Mouse (Mus musculus) liver, embryonic 11.5 days (tissue): Measurements from ENCODE around the gene Etv3. TPM values are rescaled to one million over a fixed set of nuclear protein-coding genes. Genes with fewer than 3 reads are reported as not detected.
A peak's percentile ranks its signal among the peaks of the same experiment; 100 is the strongest.
"Not testable (repeated sequence)": the region's sequence is repeated elsewhere in the genome, so short reads cannot be mapped to it uniquely, and the experiment has no call there.

Source experiments
- ATAC-seq: fragments of 200-750 bp; cut with Nextera tagmentation; replicated peaks from 2 replicates; pipeline ENCODE4 v1.8.0; 2017; ENCODE audit warnings: moderate number of reproducible peaks, mild to moderate bottlenecking, moderate TSS enrichment, moderate library complexity; ENCODE audit not compliant: low FRiP score
- DNase-seq: peaks from one replicate; pipeline ENCODE4 v3.0.0-alpha.2; 2017; ENCODE audit warnings: low spot score
- H3K27ac ChIP-seq: fragments of 300-500 bp; sonication (generic); 2 replicates; pipeline ENCODE4 v1.5.1; 2014; ENCODE audit warnings: mild to moderate bottlenecking, low read depth, low read length, control low read depth
- H3K27me3 ChIP-seq: fragments of 300-500 bp; sonication (generic); replicated peaks from 2 replicates; pipeline ENCODE4 v1.6.1; 2014; ENCODE audit warnings: low read length, mixed read lengths; ENCODE audit not compliant: control insufficient read depth, insufficient read depth
- H3K36me3 ChIP-seq: fragments of 300-500 bp; sonication (generic); 2 replicates; pipeline ENCODE4 v1.6.1; 2014; ENCODE audit warnings: mild to moderate bottlenecking, low read length, moderate library complexity, mixed read lengths; ENCODE audit not compliant: control insufficient read depth, insufficient read depth
- H3K4me1 ChIP-seq: fragments of 300-500 bp; sonication (generic); replicated peaks from 2 replicates; pipeline ENCODE4 v1.6.1; 2014; ENCODE audit warnings: low read length, mixed read lengths; ENCODE audit not compliant: control insufficient read depth, insufficient read depth
- H3K4me2 ChIP-seq: fragments of 300-500 bp; sonication (generic); 2 replicates; pipeline ENCODE4 v1.6.1; 2014; ENCODE audit warnings: mild to moderate bottlenecking, control low read depth, moderate library complexity
- H3K4me3 ChIP-seq: fragments of 300-500 bp; sonication (generic); 2 replicates; pipeline ENCODE4 v1.5.1; 2014; ENCODE audit warnings: low read depth, low read length, control low read depth
- H3K9ac ChIP-seq: fragments of 300-500 bp; sonication (generic); 2 replicates; pipeline ENCODE4 v1.6.1; 2014; ENCODE audit warnings: low read depth, low read length, control low read depth
- H3K9me3 ChIP-seq: fragments of 300-500 bp; sonication (generic); 2 replicates; pipeline ENCODE4 v1.6.1; 2016; ENCODE audit warnings: low read length, inconsistent platforms, mixed read lengths; ENCODE audit not compliant: control insufficient read depth
- WGBS: fragments of 180-500 bp; shearing (Covaris S2); extraction: QIAGEN DNeasy Blood & Tissue Kit; methylation state at CpG from one replicate; pipeline ENCODE4 v1.1.7; 2014; 5-methylcytosine and 5-hydroxymethylcytosine counted together
- polyA plus RNA-seq: library from polyadenylated mRNA; unstranded; fragments of >200 nt; fragmentation: Nextera tagmentation; extraction: Ambion mirVana; gene quantifications from 2 replicates; pipeline ENCODE4 v1.2.1, GENCODE M21; 2014

Etv3 gene
- polyA plus RNA-seq: 6.2 and 7.3 TPM in 2 replicates

DNA sequence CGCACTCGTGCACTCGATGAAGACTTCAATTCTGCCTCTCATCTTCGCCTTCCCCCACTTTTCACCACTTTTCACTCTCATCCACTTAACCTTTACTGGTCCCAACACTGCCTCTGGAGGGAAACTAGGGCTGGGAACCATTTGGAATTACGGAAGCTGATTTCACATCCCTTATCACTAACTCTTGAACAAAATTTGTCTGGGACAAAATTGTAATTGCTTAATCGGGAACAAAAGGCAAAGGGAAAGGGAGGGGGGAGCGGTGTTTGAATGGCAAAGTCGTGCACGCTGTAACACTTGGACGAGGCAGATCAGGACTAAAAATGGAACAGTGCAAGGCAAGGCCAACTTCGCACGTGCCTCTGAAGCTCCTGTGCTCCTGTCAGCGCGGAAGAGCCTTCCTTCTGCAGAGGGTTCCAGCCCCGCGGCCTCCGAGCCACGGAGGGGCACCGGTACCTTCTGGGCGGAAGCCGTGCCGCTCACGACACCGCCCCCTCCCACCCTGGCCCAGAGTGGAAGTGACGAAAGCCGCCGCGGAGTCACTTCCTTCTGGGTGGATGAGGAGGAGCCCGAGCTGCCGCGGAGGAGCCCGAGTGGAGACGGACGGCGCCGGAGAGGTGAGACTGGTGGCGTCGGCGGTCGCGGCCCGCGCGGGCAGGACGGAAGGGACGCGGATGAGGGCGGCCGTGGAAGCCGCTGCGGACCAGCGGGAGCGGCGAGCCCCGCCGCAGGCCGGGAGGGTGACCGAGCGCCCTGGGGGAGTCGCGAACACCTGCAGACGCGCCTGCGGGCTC, at the start of gene Etv3:
Gene Etv3, plus strand, starts transcription at position 365 of the 794 bp plus-strand sequence.
- DNase-seq: peak; percentile 82
- 6% methylated on average over 63 of the region's 64 CpGs for WGBS
- Histone ChIP-seq H3K27ac (peak within 1 kb of the TSS; percentile 50), H3K4me2 (peak within 1 kb of the TSS; percentile 88), H3K9me3 (no peaks in the 10 kb centered on the region), H3K36me3 (peaks cover 8% of the 10 kb centered on the region), H3K4me1 (peaks cover 10% of the 10 kb centered on the region), H3K9ac (peak within 1 kb of the TSS; percentile 96), H3K4me3 (peak within 1 kb of the TSS; percentile 99), H3K27me3 (no peaks in the 10 kb centered on the region)
- peak; percentile 97 for ATAC-seq

DNA sequence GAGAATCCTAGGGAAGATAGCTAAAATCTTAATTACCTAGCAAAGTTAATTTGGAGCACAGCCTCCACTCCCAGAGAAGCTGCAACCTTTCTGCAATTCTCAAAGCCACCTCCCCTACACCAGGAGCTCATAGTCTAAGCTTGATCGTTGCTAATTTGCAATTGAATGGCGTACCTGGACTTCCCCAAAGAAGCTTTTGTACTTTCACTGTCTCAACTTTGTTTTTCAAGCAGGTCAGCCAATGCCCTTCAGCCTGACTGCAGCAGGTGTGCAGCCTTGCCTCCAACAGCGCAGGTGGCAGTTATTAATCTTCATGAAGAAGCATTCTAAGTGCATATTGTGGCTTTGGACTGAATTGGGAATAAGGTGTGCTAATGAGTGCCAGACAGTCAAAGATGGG, 47.3 kb upstream of the Etv3 start:
- not testable (repeated sequence) for ATAC-seq, H3K36me3 ChIP-seq
- WGBS: 72% methylated on average over 3 of the region's 3 CpGs

DNA sequence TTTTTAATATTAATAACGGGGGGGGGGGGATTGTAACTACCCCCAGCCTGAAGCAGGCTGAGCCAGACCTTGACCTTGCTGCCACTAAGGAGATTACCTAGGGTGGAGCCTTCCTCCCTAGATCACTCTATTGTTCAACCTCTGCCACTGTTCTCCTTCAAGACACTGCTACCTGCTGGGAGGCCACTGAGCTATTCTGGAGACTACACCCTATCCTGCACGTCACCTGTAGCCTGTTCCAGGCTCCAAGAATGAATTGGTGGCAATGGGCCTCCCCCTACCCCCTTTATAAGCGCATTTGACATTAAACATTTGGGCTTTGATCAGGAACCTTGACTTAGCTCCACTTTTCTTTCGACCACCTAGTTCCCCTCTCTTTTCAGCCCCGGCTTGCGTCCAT, 46.6 kb upstream of the Etv3 start:
- WGBS: 74% methylated on average over 6 of the region's 6 CpGs
- ATAC-seq, H3K4me1 ChIP-seq, H3K9ac ChIP-seq, H3K4me3 ChIP-seq, H3K4me2 ChIP-seq, H3K27ac ChIP-seq, H3K36me3 ChIP-seq, H3K9me3 ChIP-seq, DNase-seq, H3K27me3 ChIP-seq: not testable (repeated sequence)

More for the DNA sequence above, 47.3 kb upstream of the Etv3 start:
- H3K4me2 ChIP-seq, DNase-seq, H3K4me1 ChIP-seq, H3K27me3 ChIP-seq, H3K27ac ChIP-seq, H3K4me3 ChIP-seq, H3K9me3 ChIP-seq, H3K9ac ChIP-seq: not testable (repeated sequence)

DNA sequence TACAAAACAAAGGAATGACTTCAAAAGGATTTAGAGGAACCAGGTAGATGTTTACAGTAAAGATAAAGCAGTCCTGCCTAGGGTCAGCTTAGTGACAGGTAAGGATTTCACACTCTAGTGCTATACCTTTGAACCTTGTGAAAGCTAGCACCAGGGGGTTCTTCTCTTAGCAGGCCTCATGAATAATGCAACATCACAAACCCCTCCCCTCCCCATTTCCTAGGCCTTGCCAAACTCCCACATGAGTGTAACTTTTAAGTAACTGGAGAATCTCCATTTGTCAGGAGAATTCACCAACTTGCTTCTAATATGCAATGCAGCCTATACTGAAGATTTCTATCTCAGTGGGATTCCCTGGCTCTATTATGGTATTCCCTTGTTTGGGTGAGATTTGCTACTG, 46.0 kb upstream of the Etv3 start:
- H3K36me3 ChIP-seq, H3K9ac ChIP-seq, H3K27ac ChIP-seq, H3K4me2 ChIP-seq, H3K9me3 ChIP-seq, H3K4me3 ChIP-seq, ATAC-seq, H3K4me1 ChIP-seq, DNase-seq, H3K27me3 ChIP-seq: not testable (repeated sequence)

DNA sequence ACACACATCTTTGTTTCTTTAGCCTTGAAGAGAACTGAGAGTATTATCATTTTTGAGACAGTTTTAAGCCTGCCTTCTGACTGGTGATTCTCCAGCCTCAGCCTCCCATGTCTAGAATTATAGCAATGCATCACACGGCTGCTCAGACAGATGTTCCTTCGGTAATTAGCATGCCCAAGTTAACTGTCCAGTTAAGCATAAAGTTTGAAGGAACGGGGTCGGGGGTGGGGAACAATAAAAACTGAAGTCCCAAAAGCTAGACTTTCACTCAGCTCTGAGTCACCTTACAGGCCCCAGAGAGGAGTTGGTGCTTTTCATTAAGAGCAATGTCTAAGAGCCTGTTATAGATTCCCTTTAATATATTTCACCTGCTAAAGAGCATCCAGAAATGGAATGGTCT, 37.8 kb upstream of the Etv3 start:
- DNase-seq: no peak
- no peak overlapping the region for H3K4me2 ChIP-seq
- H3K27ac ChIP-seq: no peak overlapping the region
- no peak overlapping the region for H3K9ac ChIP-seq
- no peak overlapping the region for H3K4me3 ChIP-seq
- H3K36me3 ChIP-seq: no peaks in the 10 kb centered on the region
- no peaks in the 10 kb centered on the region for H3K9me3 ChIP-seq
- no peaks in the 10 kb centered on the region for H3K27me3 ChIP-seq
- 88% methylated on average over 4 of the region's 4 CpGs for WGBS
- no peaks in the 10 kb centered on the region for H3K4me1 ChIP-seq
- no peak for ATAC-seq

DNA sequence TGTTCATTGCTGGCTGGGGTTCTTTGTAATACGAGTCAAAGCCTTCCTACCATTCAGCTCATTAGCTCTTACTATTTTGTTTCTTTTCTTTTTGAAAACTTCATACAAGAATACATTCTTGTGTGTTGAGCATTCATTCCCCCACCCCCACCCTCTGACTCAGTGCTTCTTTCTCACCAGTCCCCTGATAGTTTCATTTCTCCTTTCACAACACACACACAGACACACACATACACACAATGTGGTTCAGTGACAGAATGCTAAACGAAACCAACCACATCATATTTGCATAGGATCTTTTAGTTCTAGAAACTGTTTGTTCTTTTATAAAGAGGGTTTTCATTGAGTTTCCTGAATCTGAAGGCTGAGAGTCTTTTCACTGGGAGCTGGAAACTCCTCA, 37.3 kb upstream of the Etv3 start:
- no peaks in the 10 kb centered on the region for H3K9me3 ChIP-seq
- no peak overlapping the region for H3K4me3 ChIP-seq
- H3K4me2 ChIP-seq: no peak overlapping the region
- H3K27me3 ChIP-seq: no peaks in the 10 kb centered on the region
- H3K9ac ChIP-seq: no peak overlapping the region
- ATAC-seq (no peak), DNase-seq (no peak)
- no peaks in the 10 kb centered on the region for H3K4me1 ChIP-seq
- H3K36me3 ChIP-seq: no peaks in the 10 kb centered on the region
- WGBS: 74% methylated on average over 2 of the region's 2 CpGs
- H3K27ac ChIP-seq: no peak overlapping the region

DNA sequence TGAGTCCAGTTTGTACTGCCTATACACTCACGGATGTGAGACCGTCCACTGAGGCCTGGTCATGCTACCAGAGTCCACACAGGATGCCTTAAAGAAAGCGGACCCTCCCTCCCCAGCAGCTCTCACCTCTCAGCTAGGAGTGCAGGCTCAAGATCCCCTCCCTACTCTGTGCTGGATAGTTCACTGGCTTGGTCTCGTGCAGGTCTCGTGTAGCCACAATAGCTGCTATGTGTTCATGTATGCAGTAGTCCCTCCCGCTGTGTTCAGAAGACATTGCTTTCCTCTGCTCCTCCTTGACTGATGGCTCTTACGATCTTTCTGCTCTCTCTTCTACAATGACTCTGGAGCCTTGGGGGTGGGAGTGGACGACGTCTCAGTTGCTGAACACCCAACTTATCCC, 26.9 kb upstream of the Etv3 start:
- no peak for ATAC-seq
- H3K27ac ChIP-seq: no peak overlapping the region
- no peak overlapping the region for H3K4me2 ChIP-seq
- no peaks in the 10 kb centered on the region for H3K27me3 ChIP-seq
- no peak for DNase-seq
- no peaks in the 10 kb centered on the region for H3K36me3 ChIP-seq
- H3K4me3 ChIP-seq: no peak overlapping the region
- no peaks in the 10 kb centered on the region for H3K4me1 ChIP-seq
- 82% methylated on average over 9 of the region's 9 CpGs for WGBS
- H3K9me3 ChIP-seq: no peaks in the 10 kb centered on the region
- H3K9ac ChIP-seq: no peak overlapping the region

DNA sequence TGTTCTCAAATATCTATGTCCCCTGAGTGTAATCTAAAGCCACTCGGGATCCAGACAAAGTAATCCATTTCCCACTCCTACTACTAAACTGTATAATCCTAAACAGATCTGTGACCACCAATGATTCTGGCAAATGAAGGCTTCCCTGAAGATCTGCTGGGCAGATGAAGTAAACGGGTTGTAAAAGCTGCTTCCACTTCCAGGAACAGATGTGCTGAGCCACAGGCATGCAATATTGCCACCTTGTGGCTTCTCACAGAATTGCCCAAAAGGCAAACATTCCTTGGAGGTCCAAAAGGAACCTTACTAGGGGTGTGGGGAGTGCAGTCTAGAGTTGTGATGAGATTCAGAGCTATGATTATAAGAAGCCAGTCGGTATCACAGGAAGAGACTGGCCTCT, 26.1 kb upstream of the Etv3 start:
- H3K4me3 ChIP-seq: no peak overlapping the region
- DNase-seq (no peak), ATAC-seq (no peak)
- H3K4me2 ChIP-seq: no peak overlapping the region
- no peaks in the 10 kb centered on the region for H3K36me3 ChIP-seq
- H3K9me3 ChIP-seq: no peaks in the 10 kb centered on the region
- no peaks in the 10 kb centered on the region for H3K27me3 ChIP-seq
- no peaks in the 10 kb centered on the region for H3K4me1 ChIP-seq
- 15% methylated on average over 3 of the region's 3 CpGs for whole genome bisulfite sequencing
- H3K27ac ChIP-seq: no peak overlapping the region
- H3K9ac ChIP-seq: no peak overlapping the region
